Mouse (Mus musculus): ENCODE results near the gene Nos1ap.

- no peak for TF ChIP-seq POLR2A (IDR thresholded peaks at IDR 0.05; ENCODE audit: borderline replicate concordance, insufficient read depth, low read length)
- TF ChIP-seq CTCF (IDR thresholded peaks at IDR 0.05; ENCODE audit: borderline replicate concordance, insufficient read depth, low read depth, low read length) = no peak
Measured at GRCm38 (mm10) chr1:170580485-170581110, 9.1 kb downstream of the Nos1ap start.

All from cerebellum, adult 2 months (tissue).